Mouse (Mus musculus) megakaryocyte progenitor cell, adult 5-6 weeks (primary cell): Measurements from ENCODE around the gene Gtf2h4. TPM values are rescaled to one million over a fixed set of nuclear protein-coding genes. Genes with fewer than 3 reads are reported as not detected.

Source experiments
- ATAC-seq: replicated peaks from 2 replicates; pipeline ENCODE4 v1.8.0; 2016; ENCODE audit warnings: mild to moderate bottlenecking, moderate TSS enrichment, inconsistent platforms; ENCODE audit not compliant: poor library complexity
- total RNA-seq, 2 experiments: library from RNA; stranded (forward) in 1 of 2; stranded (reverse) in 1 of 2; fragments of 157-497, 149-512 nt in 1 of 2; fragments of 200-1000 nt in 1 of 2; gene quantifications; 2 replicates each; pipeline versions ENCODE4 v1.2.3 to v1.2.4; 2015 to 2017

Gtf2h4 gene
- total RNA-seq (2015) = 26.2 and 31.8 TPM in 2 replicates
- total RNA-seq (2017) = 24.8 and 29.5 TPM in 2 replicates

- peak; percentile 100 for ATAC-seq
Observed at GRCm38 (mm10) chr17:35673416-35674035, at the start of gene Gtf2h4. TSS of gene Gtf2h4 (minus strand) at chr17:35673739.

DNA sequence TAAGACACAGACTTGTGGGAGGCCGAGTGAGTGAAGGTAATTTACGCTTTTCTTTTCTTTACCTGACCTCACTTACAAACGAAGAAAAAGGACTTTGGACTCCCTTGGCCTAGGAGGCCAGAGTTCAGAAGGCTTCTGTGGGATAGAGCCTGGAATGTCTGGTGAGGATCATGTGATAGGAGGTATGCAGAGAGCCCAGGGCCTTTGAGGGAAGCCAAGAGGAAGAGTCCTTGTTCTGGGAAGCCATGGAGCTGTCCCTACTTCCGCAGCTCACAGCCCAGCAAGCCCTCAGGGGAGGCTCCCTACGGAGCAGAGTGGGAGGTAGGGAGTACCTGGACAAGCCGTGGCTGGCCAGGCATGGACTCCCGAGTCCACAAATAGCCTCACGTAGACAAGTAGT, 48.1 kb upstream of the Gtf2h4 start:
- ATAC-seq = no peak

DNA sequence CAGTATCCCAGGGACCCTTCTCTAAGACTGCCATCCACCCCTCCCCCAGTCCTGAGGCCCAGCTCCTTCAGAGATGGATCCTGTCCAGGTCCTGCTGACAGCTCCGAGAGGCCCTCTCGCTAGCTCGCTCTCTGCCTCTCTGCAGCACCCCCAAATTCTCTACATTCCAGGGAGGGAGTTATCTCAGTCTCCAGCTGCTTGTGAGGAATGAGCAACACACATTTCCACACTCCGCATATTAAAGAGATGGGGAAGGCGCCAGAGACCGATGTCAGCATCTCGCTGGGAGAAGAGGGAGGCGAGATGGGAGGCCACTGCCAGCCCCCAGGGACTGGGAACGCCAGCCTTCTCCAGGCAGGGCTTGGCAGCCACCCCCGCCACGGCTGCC, 46.8 kb upstream of the Gtf2h4 start:
- ATAC-seq = no peak

DNA sequence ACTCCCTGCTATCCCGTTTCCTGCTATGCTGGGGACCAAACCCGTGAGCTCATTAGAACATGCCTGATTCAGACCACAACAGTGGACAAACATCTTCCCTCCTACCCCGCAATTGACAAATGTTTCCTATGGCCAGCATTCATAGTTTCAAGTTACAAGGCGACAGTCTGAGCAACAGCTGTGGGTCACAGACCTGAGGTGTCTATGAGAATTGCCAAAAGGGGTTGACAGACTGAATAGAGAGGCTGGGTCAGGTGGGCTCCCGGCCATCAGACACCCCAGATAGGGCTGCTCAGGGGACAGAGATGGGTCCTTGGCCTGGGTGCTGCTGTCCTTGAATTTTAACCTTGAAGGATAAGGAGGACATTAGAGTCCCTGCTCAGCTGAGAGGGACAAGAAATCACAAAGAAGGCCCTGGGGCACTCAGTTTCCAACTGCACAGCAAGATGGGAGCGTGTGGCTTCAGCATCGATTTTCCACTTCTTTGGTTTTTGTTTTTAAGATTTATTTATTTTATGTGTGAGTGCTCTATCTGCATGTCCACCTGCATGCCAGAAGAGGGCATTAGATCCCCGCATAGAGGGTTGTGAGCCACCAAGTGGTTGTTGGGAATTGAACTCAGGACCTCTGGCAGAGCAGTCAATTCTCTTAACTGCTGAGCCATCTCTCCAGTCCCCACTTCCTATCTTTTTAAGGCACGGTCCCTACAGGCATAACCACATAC, 46.2 kb upstream of the Gtf2h4 start:
- no peak for ATAC-seq

DNA sequence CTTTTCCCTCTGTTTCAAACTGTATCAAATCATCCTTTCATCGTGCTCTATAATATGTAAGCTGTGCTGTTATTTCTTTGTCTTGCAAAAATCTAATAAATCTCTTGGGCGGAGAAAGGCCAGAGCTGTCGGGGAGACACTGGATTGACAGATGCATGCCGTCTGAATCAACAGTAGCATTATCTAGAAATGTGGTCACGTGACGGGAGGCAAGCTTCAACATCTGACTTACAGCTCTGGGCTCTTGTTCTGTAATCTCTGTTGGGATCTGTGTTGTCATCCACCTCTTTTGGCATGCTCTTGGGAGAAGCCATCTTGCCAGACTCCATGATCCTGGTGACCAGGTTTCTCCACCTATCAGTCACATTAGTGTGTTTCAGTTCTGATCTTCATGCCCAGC, 43.5 kb upstream of the Gtf2h4 start:
- ATAC-seq = no peak

GRCm38 (mm10) chr17:35716114-35716513, 42.6 kb upstream of the Gtf2h4 start:
- no peak for ATAC-seq

- ATAC-seq = no peak
Observed at GRCm38 (mm10) chr17:35710705-35711347, 37.3 kb upstream of the Gtf2h4 start.

GRCm38 (mm10) chr17:35708611-35709010, 35.1 kb upstream of the Gtf2h4 start:
- no peak for ATAC-seq

DNA sequence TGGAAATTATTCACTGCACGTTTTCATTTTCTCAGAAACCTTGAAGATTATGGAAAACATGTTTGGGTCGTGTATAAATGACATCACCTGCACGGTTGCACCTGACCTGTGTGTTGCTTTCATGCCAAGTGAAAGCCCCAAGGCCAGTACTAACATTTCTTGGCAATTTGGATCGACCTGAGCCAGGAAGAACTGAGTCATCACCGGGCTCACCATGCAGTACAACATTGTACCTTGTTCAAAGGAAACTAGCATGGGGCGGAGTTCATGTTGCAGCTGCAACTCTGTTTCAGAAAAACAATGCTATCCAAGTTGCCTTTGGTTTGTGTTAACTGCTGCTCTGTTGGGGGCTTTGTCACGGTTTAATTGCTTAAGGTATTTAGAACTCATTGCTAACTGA, 34.4 kb upstream of the Gtf2h4 start:
- no peak for ATAC-seq

DNA sequence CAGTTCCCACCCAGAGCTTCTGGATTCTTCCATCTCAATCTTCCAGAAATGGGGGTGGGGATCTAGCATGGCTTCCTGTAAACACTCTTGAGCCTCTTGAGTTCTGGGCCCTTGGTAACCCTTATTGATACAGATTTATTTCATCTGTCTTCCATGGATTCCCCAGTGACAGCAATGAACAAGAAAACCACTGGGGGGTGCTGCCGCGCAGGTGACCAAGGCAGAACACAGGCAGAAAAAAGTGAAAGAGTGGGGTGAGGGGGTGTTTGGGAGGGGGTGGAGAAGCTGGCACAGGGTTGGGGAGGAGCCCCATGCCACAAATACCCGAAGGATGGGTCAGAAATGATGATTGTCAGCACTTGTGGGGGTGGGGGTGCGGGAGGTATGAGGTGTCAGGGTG, 32.3 kb upstream of the Gtf2h4 start:
- peak; percentile 71 for ATAC-seq

GRCm38 (mm10) chr17:35704621-35705464, 31.3 kb upstream of the Gtf2h4 start, which contains the start of gene Ddr1:
TSS of gene Ddr1 (minus strand) at chr17:35704621.
- 0 out of 2 replicates have a peak, but pooled peaks have one; percentile 12 for ATAC-seq

DNA sequence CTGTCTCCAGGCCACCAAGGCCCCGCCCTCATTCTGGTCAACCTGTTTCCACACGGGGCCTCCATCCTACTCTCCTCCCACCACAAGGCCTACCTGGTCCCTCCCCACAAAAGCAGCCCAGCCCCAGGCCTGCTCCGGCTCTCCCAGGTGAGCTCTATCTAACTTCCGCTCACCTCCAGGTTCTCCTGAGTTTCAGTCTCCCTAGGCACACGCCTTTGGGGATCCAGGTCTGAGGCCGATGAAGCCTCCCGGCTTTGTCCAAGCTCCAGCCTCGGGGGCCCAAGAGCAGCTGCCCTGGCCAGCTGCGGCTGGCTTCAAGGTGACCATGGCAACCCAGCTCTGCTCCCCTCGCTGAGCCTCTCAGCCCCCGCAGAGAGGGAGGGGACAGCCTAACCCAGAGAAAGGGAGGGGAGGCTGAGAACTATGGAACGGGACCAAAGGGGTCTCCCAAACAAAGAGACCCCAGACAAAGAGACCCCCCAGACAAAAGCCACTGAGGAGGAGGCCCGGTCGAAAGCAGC, 30.3 kb upstream of the Gtf2h4 start:
- ATAC-seq = no peak

DNA sequence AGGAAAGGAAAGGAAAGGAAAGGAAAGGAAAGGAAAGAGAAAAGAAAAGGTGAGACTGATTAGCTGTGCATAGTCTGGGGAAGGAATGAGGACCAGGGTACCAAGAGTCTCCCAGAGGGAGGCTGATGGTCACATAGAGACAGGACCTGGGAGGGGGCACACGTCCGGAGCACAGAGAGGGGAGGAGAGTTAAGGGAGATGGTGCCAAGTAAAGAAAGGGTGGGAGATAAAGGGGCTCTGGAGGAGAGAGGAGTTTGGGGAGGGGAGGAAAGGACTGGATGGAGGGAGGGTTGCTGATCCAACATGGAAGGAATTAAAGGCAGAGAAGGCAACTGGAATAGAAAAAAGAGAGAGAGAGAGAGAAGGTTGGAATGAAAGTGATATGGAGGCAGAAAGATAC, 29.5 kb upstream of the Gtf2h4 start:
- no peak for ATAC-seq

DNA sequence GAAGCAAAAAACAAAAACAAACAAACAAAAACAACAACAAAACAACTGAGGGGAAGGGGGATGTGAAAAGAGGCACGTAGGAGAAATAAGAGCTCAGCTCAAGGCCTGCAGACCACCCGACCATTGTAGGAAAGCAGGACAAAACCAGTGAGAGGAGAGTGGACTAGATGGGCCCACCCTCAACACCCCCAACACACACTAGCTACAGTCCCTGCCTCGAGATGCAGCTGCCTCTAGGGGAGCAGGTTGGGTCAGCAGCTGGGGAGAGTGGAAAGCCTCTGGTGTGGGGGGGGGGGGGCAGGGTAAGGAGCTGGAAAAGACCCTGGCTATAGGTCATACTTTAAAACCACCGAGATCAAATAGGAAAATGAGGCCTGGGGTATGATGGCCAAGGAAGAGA, 29.1 kb upstream of the Gtf2h4 start:
- no peak for ATAC-seq

DNA sequence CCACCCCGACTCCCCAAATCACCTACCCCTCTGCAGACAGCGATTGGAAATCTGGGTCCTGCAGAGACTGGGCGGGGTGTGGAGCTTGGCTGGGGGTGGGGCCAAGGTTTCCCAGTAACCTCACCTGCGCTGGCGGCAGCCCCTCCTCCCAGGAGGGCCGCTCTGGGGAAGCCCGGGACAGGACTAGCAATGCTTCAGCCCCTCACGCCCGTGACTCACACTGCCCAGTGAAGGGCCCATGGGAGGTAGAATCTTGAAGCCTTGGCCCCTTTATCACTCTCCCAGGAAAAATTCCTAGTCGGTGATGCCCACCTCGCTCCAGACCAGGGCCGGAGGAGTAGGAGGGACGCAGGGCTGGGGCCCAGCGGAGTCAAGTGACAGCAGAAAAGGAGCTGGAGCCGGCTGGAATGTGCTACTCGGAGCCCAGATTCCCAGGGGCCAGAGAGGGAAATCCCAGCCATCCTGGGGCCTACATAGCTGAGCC, 28.5 kb upstream of the Gtf2h4 start:
- no peak for ATAC-seq

DNA sequence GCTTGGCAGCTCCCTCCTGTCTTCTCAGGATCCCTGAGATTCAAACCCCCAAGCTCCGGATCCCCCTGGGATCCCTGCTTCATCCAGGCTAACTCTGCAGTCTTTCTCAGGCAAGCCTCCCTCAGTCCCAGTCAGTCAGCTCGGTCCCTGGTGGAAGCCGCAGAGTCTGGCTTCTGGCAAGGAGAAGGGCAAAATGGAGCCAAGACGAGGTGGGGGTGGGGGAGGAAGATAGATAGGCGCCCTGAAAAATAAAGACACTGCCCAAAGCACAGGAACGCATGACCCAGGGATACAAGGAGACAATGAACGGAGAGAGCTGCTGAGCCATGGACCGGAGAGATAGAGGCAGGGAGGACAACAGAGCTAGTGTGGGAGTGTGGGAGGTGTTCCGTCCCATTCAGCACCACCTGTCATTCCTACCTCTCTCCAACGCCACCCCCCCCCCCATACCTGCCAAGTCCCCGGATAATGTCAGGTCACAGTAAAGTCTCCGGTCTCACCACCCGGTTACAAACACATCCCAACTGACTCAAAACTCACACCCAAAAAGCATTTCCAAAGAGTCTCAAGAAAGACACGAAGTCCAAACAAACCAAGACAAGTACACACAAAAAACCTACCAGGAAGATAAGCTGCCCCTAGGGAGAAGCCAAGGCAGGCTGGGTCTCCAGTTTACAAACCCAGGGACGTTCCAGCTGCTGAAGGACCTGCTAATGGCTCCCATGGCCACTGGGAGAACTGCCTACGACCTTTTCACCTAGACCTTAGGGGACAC, 27.9 kb upstream of the Gtf2h4 start:
- ATAC-seq = no peak

- ATAC-seq = peak; percentile 17; the same call in 1 of the 2 replicates
Observed at GRCm38 (mm10) chr17:35700371-35700961, 26.9 kb upstream of the Gtf2h4 start.

DNA sequence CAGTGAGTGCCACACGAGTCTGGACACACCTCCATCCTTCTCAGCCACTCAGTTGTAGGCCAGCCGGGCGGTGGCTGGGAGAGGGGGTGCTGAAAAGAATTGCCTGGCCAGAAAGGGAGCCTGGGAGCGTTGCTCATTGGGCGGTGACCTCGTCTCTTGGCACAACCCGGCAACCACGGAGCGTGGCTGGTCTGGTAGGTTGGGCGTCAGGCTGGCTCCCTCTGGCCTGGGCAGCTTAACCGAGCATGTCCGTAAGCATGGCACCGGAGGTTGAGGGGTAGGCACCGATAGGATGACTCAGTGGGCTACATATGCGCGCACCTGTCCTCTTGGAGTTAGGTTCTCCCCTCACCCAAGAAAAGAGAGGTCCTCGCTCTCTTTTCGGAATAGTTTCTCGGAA, 26.4 kb upstream of the Gtf2h4 start:
- no peak; the same call in 1 of the 2 replicates for ATAC-seq

- ATAC-seq = no peak
Observed at GRCm38 (mm10) chr17:35698501-35698883, 25.0 kb upstream of the Gtf2h4 start.
